ENCODE assay signal across 1 mouse cellular context in genomic region chr1:65178126-65178901, GRCm38 (mm10).
A peak's percentile ranks its signal among the peaks of the same experiment; 100 is the strongest.
TF ChIP-seq lines count a peak whose summit lies in the region.

No protein-coding gene starts in this region.

TF ChIP-seq in CH12.LX, 34 proteins besides CTCF, POLR2A, EP300 and RAD21:
- TF ChIP-seq HCFC1 (IDR thresholded peaks at IDR 0.05; ENCODE audit: low read depth, low read length): no peak
- peak; percentile 49 for TF ChIP-seq MXI1 (IDR thresholded peaks at IDR 0.05; ENCODE audit: low read depth, low read length)
- TF ChIP-seq MAZ (IDR thresholded peaks at IDR 0.05; ENCODE audit: low read depth, low read length): peak; percentile 50; the same call in 1 of the 2 replicates
- TF ChIP-seq SMC3 (IDR thresholded peaks at IDR 0.05; ENCODE audit: low read depth, low read length): peak; percentile 46
- peak; percentile 27; the same call in 1 of the 2 replicates for TF ChIP-seq MAX (IDR thresholded peaks at IDR 0.05; ENCODE audit: low read length)
- no peak for TF ChIP-seq PAX5 (IDR thresholded peaks at IDR 0.05; ENCODE audit: low read length)
- 0 out of 2 replicates have a peak, but pooled peaks have one; percentile 37 for TF ChIP-seq TBP (conservative IDR thresholded peaks at IDR 0.05; ENCODE audit: low read depth, low read length)
- TF ChIP-seq TCF12 (IDR thresholded peaks at IDR 0.05; ENCODE audit: low read depth, low read length): 0 out of 2 replicates have a peak, but pooled peaks have one; percentile 26
- TF ChIP-seq ZKSCAN1 (IDR thresholded peaks at IDR 0.05; ENCODE audit: borderline replicate concordance, low read depth, low read length): no peak
- TF ChIP-seq CHD2 (IDR thresholded peaks at IDR 0.05; ENCODE audit: low read length): peak; percentile 28; the same call in 1 of the 2 replicates
- TF ChIP-seq MEF2A (IDR thresholded peaks at IDR 0.05; ENCODE audit: borderline replicate concordance, low read depth, low read length): 0 out of 2 replicates have a peak, but pooled peaks have one; percentile 31
- no peak for TF ChIP-seq RCOR1 (conservative IDR thresholded peaks at IDR 0.05; ENCODE audit: low read depth, low read length)
- TF ChIP-seq MYC (IDR thresholded peaks at IDR 0.05; ENCODE audit: low read depth, low read length): 0 out of 2 replicates have a peak, but pooled peaks have one; percentile 30
- TF ChIP-seq USF2 (conservative IDR thresholded peaks at IDR 0.05; ENCODE audit: low read depth, low read length): no peak
- TF ChIP-seq SIN3A (IDR thresholded peaks at IDR 0.05; ENCODE audit: low read length): peak; percentile 65; the same call in 1 of the 2 replicates
- peak; percentile 42; the same call in 1 of the 2 replicates for TF ChIP-seq NELFE (IDR thresholded peaks at IDR 0.05; ENCODE audit: low read depth, low read length)
- peak; percentile 4; the same call in 1 of the 2 replicates for TF ChIP-seq CHD1 (IDR thresholded peaks at IDR 0.05; ENCODE audit: low read depth, low read length)
